Mouse (Mus musculus) kidney, embryonic 16.5 days (tissue): Measurements from ENCODE around the gene Pask. TPM values are rescaled to one million over a fixed set of nuclear protein-coding genes. Genes with fewer than 3 reads are reported as not detected.
A peak's percentile ranks its signal among the peaks of the same experiment; 100 is the strongest.
"Not testable (repeated sequence)": the region's sequence is repeated elsewhere in the genome, so short reads cannot be mapped to it uniquely, and the experiment has no call there.

Experiments
- ATAC-seq: fragments of 200-750 bp; cut with Nextera tagmentation; 2 replicates; pipeline ENCODE4 v1.8.0; 2017; ENCODE audit warnings: moderate TSS enrichment; ENCODE audit not compliant: low FRiP score, low TSS enrichment
- H3K27ac ChIP-seq: fragments of 300-500 bp; sonication (generic); 2 replicates; pipeline ENCODE4 v1.5.1; 2014; ENCODE audit warnings: low read length
- H3K27me3 ChIP-seq: fragments of 300-500 bp; sonication (generic); 2 replicates; pipeline ENCODE4 v1.6.1; 2014; ENCODE audit warnings: low read length, control low read depth, mixed read lengths; ENCODE audit not compliant: insufficient read depth
- H3K36me3 ChIP-seq: fragments of 300-500 bp; sonication (generic); 2 replicates; pipeline ENCODE4 v1.6.1; 2014; ENCODE audit warnings: low read length, control low read depth, mixed read lengths; ENCODE audit not compliant: insufficient read depth
- H3K4me1 ChIP-seq: fragments of 300-500 bp; sonication (generic); 2 replicates; pipeline ENCODE4 v1.6.1; 2014; ENCODE audit warnings: low read length, control low read depth, mixed read lengths; ENCODE audit not compliant: insufficient read depth
- H3K4me2 ChIP-seq: fragments of 300-500 bp; sonication (generic); replicated peaks from 2 replicates; pipeline ENCODE4 v1.6.1; 2014; ENCODE audit warnings: low read depth, low read length
- H3K4me3 ChIP-seq: fragments of 300-500 bp; sonication (generic); 2 replicates; pipeline ENCODE4 v1.5.1; 2014; ENCODE audit warnings: mild to moderate bottlenecking, low read length
- H3K9ac ChIP-seq: fragments of 300-500 bp; sonication (generic); replicated peaks from 2 replicates; pipeline ENCODE4 v1.6.1; 2014; ENCODE audit warnings: low read length
- H3K9me3 ChIP-seq: fragments of 300-500 bp; sonication (generic); 2 replicates; pipeline ENCODE4 v1.6.1; 2016; ENCODE audit warnings: low read length, control low read depth
- WGBS: fragments of 180-500 bp; shearing (Covaris S2); extraction: QIAGEN DNeasy Blood & Tissue Kit; methylation state at CpG from one replicate; pipeline ENCODE4 v1.1.7; 2014; 5-methylcytosine and 5-hydroxymethylcytosine counted together
- polyA plus RNA-seq: library from polyadenylated mRNA; unstranded; fragments of >200 nt; fragmentation: Nextera tagmentation; extraction: Ambion mirVana; gene quantifications from 2 replicates; pipeline ENCODE4 v1.2.1, GENCODE M21; 2015

Pask gene
- polyA plus RNA-seq, 1 experiment from 2014 or later = 16.6 TPM

DNA sequence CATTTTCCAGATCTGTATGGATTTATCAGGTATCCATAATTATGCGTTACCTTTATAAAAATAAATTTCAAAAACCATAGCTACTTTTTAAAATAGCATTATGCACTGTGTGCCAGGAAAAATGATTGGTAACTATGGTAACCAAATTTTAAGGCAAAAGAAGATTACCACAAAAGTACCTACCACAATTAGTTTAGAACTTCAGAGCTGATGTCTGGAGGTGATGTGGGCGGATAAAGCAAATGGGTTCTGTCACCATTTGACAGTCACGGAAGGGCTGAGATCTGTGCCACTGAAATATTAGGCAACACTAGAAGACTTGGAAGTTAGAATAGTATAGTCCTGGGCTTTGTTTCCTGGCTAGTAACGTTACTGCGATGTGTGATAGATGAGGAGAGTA lies 3.9 kb upstream of the Pask start:
- peaks cover 28% of the 10 kb centered on the region for H3K36me3 ChIP-seq
- no peaks in the 10 kb centered on the region for H3K27me3 ChIP-seq
- no peak overlapping the region for H3K9ac ChIP-seq
- no peak overlapping the region for H3K27ac ChIP-seq
- H3K4me1 ChIP-seq = peaks cover 7% of the 10 kb centered on the region
- WGBS = 92% methylated on average over 5 of the region's 5 CpGs
- no peak for ATAC-seq
- no peak overlapping the region for H3K4me3 ChIP-seq
- H3K9me3 ChIP-seq = no peaks in the 10 kb centered on the region
- no peak overlapping the region for H3K4me2 ChIP-seq

DNA sequence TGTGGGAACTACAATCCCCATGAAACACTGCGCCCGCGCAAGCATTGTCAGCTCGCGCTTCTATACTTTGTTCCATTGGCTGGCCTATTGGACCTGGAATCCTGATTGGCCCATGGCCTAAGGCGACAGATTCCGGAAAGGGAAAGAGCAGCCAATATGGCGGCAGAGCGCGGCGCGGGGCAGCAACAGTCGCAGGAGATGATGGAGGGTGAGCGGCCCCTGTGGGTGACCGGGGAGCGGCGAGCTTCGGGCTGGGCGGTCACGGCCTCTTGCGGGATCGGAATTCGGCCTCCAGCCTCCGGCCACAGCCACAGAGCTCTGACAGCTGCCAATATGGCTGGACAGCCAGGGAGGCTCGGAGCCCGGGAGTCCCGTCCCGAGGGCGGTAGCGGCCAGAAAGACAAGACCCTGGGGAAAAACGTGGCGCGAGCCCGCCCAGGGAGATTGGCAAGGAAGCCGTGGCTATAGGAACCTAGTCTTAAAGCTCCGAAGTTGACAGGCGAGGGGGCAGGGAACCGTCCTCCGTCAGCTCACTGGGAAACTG lies 294 bp upstream of the Pask start:
- H3K9ac ChIP-seq = peak overlapping the region; percentile 72
- H3K4me3 ChIP-seq = peak overlapping the region; percentile 84
- H3K27me3 ChIP-seq = no peaks in the 10 kb centered on the region
- H3K9me3 ChIP-seq = no peaks in the 10 kb centered on the region
- peaks cover 9% of the 10 kb centered on the region for H3K36me3 ChIP-seq
- 0% methylated on average over 39 of the region's 39 CpGs for WGBS
- ATAC-seq = peak; percentile 99
- peak overlapping the region; percentile 77 for H3K4me2 ChIP-seq
- H3K27ac ChIP-seq = peak overlapping the region; percentile 43
- H3K4me1 ChIP-seq = peaks cover 16% of the 10 kb centered on the region

DNA sequence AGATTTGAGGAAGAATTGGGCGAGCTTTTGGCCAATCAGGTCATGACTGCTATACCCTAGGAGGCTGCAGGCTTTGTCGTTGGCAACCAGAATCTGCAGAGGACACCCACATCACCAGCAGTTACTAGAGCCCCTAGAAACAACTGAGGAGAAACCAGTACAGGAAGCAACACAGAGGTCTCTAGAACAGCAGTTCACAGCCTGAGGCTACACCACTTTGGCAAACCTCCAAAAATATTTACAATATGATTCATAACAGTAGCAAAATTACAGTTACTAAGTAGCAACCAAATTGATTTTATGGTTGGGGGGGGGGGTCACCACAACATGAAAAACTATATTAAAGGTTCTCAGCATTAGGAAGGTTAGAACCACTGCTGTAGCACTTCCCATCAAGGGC lies 8.7 kb downstream of the Pask start:
- no peak for ATAC-seq
- Histone ChIP-seq H3K9ac (no peak overlapping the region), H3K4me3 (no peak overlapping the region), H3K27ac (no peak overlapping the region), H3K4me1 (no peaks in the 10 kb centered on the region), H3K36me3 (peaks cover 12% of the 10 kb centered on the region; the same call in 1 of the 2 replicates), H3K9me3 (no peaks in the 10 kb centered on the region), H3K27me3 (no peaks in the 10 kb centered on the region), H3K4me2 (no peak overlapping the region)
- WGBS = 78% methylated on average over 2 of the region's 2 CpGs

DNA sequence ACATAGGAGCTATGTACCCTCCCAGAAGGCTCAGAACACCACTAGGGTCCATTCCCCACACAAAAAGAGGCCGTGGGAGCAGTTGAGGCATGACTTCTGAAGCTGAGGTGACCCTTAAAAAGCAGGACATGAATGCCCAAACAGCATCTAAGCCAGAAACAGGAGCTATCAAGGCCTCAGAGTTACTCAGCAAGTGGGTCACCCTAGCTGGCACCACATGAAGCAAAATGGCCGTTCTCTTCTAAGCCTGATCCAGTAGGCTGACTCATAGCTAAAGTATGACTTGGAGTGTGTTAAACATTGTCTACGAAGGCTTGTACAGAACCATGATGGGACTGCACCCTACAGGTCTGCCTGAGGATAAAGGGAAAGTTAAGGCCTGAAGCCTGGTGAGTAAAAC lies 16.8 kb downstream of the Pask start:
- no peaks in the 10 kb centered on the region for H3K4me1 ChIP-seq
- no peak overlapping the region for H3K9ac ChIP-seq
- H3K36me3 ChIP-seq = peaks cover 32% of the 10 kb centered on the region
- 90% methylated on average over 3 of the region's 3 CpGs for WGBS
- H3K4me3 ChIP-seq = no peak overlapping the region
- no peaks in the 10 kb centered on the region for H3K9me3 ChIP-seq
- no peak for ATAC-seq
- H3K27me3 ChIP-seq = no peaks in the 10 kb centered on the region
- no peak overlapping the region for H3K4me2 ChIP-seq
- no peak overlapping the region for H3K27ac ChIP-seq

DNA sequence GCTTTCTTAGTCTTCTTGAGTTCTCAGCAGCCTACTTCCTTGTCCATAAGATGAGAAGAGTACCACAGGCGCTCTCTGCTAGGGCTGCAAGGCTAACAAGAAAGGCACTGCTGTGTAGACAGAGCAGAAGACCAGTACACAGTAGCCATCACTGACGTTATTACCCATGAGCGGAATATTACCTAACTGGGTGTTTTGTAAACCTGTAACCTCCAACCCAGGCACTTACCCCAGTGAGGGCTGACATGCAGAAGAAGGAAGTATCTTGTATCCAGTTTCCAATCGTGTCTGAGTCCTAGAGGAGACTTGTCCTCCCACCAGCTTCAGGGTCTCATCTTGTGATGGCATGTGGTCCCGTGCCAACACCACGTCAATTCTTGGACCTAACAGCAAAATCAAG lies 19.3 kb downstream of the Pask start:
- Histone ChIP-seq H3K9ac (no peak overlapping the region), H3K9me3 (no peaks in the 10 kb centered on the region), H3K4me1 (no peaks in the 10 kb centered on the region), H3K27me3 (no peaks in the 10 kb centered on the region), H3K4me2 (no peak overlapping the region), H3K36me3 (peaks cover 52% of the 10 kb centered on the region), H3K27ac (no peak overlapping the region), H3K4me3 (no peak overlapping the region)
- no peak for ATAC-seq
- 89% methylated on average over 6 of the region's 6 CpGs for WGBS

DNA sequence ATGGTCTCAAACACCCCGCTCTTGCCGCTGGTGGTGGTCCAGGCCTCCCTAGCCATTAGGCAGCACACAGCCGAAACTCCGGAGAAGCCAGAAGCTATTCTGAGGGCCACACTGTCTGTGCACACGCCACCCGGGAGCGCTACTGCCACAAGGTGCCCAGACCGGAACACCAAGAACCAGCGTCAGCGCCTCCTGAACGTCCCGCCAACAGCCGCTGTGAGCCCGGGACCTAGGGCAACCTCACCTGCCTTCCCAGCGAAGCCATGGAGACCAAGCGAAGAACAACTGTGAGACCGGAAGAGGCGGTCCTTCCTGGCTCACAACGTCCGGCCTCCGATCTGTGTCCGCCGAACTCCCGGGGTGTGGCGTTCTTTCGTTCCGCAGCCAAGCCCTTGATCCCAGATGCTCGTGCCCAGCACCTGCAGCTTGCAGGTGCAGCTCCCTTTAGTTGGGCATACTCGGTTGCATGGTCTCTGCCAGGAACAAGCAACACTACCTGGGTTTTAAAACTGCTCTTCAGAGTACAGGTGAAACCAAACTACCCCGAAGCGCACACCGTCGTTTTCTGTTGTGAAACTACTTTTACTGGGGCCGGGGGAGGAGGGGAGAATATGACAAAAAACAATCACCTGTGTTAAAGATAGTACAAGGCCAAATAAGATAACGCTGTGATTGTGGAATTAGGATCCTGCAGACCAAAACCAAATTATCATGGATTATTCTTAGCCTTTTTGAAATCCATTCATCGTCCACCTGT lies 37.5 kb downstream of the Pask start, which contains the start of gene Mterf4:
Gene Mterf4 (minus strand): TSS at position 335 of the 757 bp plus-strand sequence.
- Histone ChIP-seq H3K4me1 (peaks cover 8% of the 10 kb centered on the region), H3K27ac (0 out of 2 replicates have a peak within 1 kb of the TSS, but pooled peaks have one; percentile 43), H3K27me3 (no peaks in the 10 kb centered on the region), H3K9me3 (no peaks in the 10 kb centered on the region), H3K36me3 (peaks cover 38% of the 10 kb centered on the region), H3K9ac (peak within 1 kb of the TSS; percentile 91), H3K4me2 (peak within 1 kb of the TSS; percentile 82), H3K4me3 (peak within 1 kb of the TSS; percentile 97)
- 7% methylated on average over 36 of the region's 36 CpGs for whole genome bisulfite sequencing
- ATAC-seq = peak; percentile 94

DNA sequence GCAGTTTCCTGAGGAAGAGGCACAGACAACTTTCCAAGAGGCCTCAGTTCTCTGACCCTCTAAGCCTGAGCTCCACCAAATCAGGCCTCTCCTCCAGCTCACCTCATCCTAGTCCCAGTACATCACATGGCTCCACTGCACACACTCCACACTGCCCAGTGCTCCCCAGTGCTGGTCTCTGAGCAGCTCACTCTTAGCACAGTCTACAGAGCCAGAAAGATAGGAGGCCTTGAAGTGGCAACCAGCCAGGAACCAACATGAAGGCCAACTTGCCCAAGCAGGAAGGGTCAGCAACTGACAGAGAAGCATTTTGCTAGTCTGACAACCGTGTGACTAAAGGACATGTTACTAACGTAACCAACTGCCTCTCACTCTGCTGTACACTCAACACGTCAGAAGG lies 42.7 kb downstream of the Pask start:
- Histone ChIP-seq H3K36me3 (peaks cover 66% of the 10 kb centered on the region), H3K4me1 (peaks cover 8% of the 10 kb centered on the region), H3K4me3 (no peak overlapping the region), H3K9ac (no peak overlapping the region), H3K27me3 (no peaks in the 10 kb centered on the region), H3K27ac (no peak overlapping the region), H3K4me2 (no peak overlapping the region), H3K9me3 (no peaks in the 10 kb centered on the region)
- ATAC-seq = no peak
- WGBS = 87% methylated on average over 3 of the region's 3 CpGs

DNA sequence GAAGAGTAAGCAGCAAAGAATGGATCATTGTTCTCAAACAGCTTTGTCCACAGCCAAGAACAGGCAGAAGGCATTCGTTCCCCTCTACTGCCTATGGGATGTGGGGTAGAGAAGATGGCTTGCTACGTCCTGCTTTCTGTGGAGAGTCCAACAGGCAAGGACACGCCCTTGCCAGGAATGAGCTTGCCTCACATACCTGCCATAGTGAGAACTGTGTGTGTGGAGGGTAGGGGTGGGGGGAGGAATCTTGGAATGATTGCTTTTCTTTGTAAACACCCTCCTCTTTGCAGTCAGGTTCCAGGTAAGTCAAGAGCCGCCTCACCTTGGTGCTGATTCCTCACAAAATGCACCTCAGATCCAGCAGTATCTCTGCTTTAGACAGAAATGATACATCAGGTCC lies 43.5 kb downstream of the Pask start:
- ATAC-seq = no peak
- Histone ChIP-seq H3K4me3 (no peak overlapping the region), H3K27ac (no peak overlapping the region), H3K4me1 (peaks cover 3% of the 10 kb centered on the region), H3K4me2 (no peak overlapping the region), H3K36me3 (peaks cover 67% of the 10 kb centered on the region), H3K9me3 (no peaks in the 10 kb centered on the region), H3K27me3 (no peaks in the 10 kb centered on the region), H3K9ac (no peak overlapping the region)
- 90% methylated on average over 4 of the region's 4 CpGs for WGBS

DNA sequence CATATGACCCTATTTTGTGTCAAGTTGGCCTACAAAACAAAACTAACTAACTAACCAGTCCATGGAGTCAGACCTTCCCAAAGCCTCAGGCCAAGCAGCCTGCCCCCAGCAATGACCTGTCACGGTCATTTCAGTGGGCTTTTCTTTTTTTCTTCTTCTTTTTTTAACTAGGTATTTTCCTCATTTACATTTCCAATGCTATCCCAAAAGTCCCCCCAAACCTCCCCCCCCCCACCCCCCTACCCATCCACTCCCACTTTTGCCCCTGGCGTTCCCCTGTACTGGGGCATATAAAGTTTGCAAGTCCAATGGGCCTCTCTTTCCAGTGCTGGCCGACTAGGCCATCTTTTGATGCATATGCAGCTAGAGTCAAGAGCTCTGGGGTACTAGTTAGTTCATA lies 48.8 kb downstream of the Pask start:
- not testable (repeated sequence) for H3K9ac ChIP-seq, H3K4me3 ChIP-seq, H3K27me3 ChIP-seq, ATAC-seq, H3K4me2 ChIP-seq, H3K9me3 ChIP-seq, H3K4me1 ChIP-seq, H3K27ac ChIP-seq
- WGBS = 81% methylated on average over 3 of the region's 3 CpGs
- H3K36me3 ChIP-seq = peaks cover 39% of the 10 kb centered on the region

DNA sequence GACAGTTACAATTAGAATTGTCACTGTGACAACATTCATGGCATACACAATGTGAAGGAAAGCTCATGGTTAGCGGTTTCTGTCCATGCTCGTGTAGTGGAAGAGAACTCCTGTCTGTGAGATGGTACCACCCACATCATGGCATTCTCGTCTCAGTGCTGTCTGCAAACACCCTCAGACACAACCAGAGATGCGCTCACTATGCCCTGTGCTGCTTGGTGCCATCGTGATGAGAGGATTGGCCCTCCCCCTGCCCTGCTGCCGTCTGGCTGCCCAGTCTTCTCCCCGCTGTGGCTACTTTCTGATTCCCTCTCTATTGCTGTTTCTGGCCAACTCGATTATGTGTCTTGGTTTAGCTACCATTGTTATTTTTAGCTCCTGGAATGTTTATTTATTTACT lies 51.3 kb downstream of the Pask start:
- H3K36me3 ChIP-seq = peaks cover 22% of the 10 kb centered on the region
- no peak overlapping the region for H3K27ac ChIP-seq
- H3K9ac ChIP-seq = no peak overlapping the region
- no peak overlapping the region for H3K4me2 ChIP-seq
- no peaks in the 10 kb centered on the region for H3K27me3 ChIP-seq
- 66% methylated on average over 8 of the region's 8 CpGs for WGBS
- no peak for ATAC-seq
- H3K4me1 ChIP-seq = no peaks in the 10 kb centered on the region
- no peak overlapping the region for H3K4me3 ChIP-seq
- H3K9me3 ChIP-seq = no peaks in the 10 kb centered on the region
